Mouse (Mus musculus): ENCODE results near the gene Gm20509. TPM values are rescaled to one million over a fixed set of nuclear protein-coding genes. Genes with fewer than 3 reads are reported as not detected.
"Not testable (repeated sequence)": the region's sequence is repeated elsewhere in the genome, so short reads cannot be mapped to it uniquely, and the experiment has no call there.

The Gm20509 gene
- polyA plus RNA-seq, 1 experiment = not detected

DNA sequence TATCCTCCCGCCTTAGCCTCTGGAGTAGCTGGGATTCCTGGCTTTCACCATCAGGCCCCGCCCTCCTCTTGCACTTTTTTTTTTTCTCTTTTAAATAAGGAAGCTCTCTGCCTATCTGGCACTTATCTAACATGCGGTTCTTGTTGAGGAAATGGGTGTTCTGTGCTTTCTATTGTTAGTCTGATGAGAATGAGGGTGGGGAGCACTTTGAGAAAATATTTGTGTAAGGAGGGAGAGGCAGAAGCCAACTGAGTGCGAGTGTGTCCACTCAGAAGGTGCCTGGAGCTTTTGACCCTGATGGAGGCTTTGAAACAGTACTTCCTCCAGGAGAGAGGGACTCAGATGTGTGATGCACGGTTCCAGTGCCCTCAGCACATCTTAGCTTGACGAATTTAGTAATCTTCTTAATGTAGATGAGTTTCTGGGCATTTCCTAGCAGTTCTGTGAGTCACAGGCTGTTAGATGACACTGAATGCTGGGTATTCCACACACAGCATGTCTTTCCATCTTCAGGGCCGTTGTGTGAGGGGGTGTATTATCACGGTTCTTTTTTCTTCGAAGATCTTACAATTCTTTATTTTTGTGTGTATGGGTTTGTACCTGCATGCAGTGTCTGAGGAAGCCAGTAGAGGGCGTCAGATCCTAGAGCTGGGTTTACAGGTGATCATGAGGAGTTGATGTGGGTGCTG, 31.2 kb upstream of the Gm20509 start:
- WGBS = 76% methylated on average over 10 of the region's 10 CpGs
- H3K36me3 ChIP-seq (ENCODE audit: control insufficient read depth, insufficient read depth, low read length) = no peaks in the 10 kb centered on the region
- TF ChIP-seq CTCF (conservative IDR thresholded peaks at IDR 0.05; ENCODE audit: insufficient read depth, insufficient read length, low read depth, low read length) = no peak
- no peak overlapping the region for H3K27ac ChIP-seq (ENCODE audit: insufficient read depth, low read depth, low read length)
- peaks cover 6% of the 10 kb centered on the region; the same call in 1 of the 2 replicates for H3K4me1 ChIP-seq (ENCODE audit: control insufficient read depth, insufficient read depth, low read length)
- no peak overlapping the region for H3K4me3 ChIP-seq (ENCODE audit: insufficient read depth, low read depth, low read length)
- H3K27me3 ChIP-seq (replicated peaks; ENCODE audit: control insufficient read depth, insufficient read depth, low read length) = no peaks in the 10 kb centered on the region
- peak; percentile 52 for DNase-seq

DNA sequence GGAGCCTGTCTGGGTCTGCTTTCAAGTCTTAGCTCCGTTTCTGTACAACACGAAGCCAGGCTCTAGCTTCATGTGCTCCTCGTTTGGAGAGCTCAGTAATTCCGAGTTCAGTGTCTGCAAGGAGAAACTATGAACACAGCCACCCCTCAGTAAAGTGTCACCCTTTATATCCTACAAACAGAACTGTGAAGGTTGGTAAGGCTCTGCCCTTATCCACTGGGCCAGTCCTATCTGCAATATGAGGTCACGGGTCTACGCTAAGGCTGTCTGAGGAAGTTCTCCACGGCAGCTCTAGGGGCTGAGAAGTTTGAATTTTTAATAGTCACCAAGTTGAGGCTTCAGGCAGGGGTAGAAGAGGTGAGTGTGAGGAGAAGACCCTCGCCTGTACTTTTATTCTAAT, 29.8 kb upstream of the Gm20509 start:
- peaks cover 6% of the 10 kb centered on the region; the same call in 1 of the 2 replicates for H3K4me1 ChIP-seq (ENCODE audit: control insufficient read depth, insufficient read depth, low read length)
- DNase-seq = no peak
- H3K36me3 ChIP-seq (ENCODE audit: control insufficient read depth, insufficient read depth, low read length) = no peaks in the 10 kb centered on the region
- H3K27ac ChIP-seq (ENCODE audit: insufficient read depth, low read depth, low read length) = no peak overlapping the region
- no peaks in the 10 kb centered on the region for H3K27me3 ChIP-seq (replicated peaks; ENCODE audit: control insufficient read depth, insufficient read depth, low read length)
- WGBS = 83% methylated on average over 8 of the region's 8 CpGs
- TF ChIP-seq POLR2A (IDR thresholded peaks at IDR 0.05; ENCODE audit: low read depth, low read length) = no peak
- TF ChIP-seq CTCF (conservative IDR thresholded peaks at IDR 0.05; ENCODE audit: insufficient read depth, insufficient read length, low read depth, low read length) = no peak
- no peak overlapping the region for H3K4me3 ChIP-seq (ENCODE audit: insufficient read depth, low read depth, low read length)

DNA sequence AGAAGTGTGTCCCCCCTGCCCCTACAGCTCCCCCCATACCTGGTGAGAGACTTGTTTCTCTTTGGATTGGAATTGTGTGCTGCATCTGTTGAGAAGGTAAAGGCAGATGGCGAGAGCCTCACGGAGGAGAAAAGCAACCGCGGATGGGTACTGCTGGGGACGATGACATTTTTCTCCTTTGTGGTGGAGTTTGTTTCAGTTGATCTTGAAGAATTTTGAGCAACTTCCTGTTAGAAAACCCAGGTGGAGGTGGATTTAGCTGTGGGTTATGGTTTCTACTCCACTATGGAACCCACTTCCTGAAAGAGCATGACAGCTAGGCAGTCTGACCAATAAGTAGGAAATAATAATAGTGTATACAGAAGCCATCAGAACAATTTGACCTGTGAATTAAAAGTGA, 29.1 kb upstream of the Gm20509 start:
- Histone ChIP-seq H3K27ac (ENCODE audit: insufficient read depth, low read depth, low read length) (no peak overlapping the region), H3K4me3 (ENCODE audit: insufficient read depth, low read depth, low read length) (no peak overlapping the region)
- 80% methylated on average over 5 of the region's 5 CpGs for WGBS

DNA sequence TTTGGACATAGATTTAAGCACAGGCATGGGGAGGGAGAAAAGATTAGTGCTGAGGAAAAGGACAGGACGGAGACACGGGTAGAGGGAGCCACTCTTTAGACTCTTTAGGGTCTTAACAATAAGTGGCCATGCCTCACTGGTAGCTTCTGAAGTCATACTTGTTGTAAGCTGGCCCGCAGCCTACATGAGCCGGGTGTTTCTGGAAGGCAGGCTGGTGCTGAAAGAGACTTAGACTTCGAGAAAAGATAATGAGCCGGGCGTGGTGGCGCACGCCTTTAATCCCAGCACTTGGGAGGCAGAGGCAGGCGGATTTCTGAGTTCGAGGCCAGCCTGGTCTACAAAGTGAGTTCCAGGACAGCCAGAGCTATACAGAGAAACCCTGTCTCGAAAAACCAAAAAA, 22.9 kb upstream of the Gm20509 start:
- not testable (repeated sequence) for DNase-seq

More for the DNA sequence above, 29.1 kb upstream of the Gm20509 start:
- no peak for TF ChIP-seq CTCF (conservative IDR thresholded peaks at IDR 0.05; ENCODE audit: insufficient read depth, insufficient read length, low read depth, low read length)
- TF ChIP-seq POLR2A (IDR thresholded peaks at IDR 0.05; ENCODE audit: low read depth, low read length) = no peak
- H3K36me3 ChIP-seq (ENCODE audit: control insufficient read depth, insufficient read depth, low read length) = no peaks in the 10 kb centered on the region
- no peaks in the 10 kb centered on the region for H3K27me3 ChIP-seq (replicated peaks; ENCODE audit: control insufficient read depth, insufficient read depth, low read length)
- no peak for DNase-seq
- peaks cover under 1% of the 10 kb centered on the region; the same call in 1 of the 2 replicates for H3K4me1 ChIP-seq (ENCODE audit: control insufficient read depth, insufficient read depth, low read length)

DNA sequence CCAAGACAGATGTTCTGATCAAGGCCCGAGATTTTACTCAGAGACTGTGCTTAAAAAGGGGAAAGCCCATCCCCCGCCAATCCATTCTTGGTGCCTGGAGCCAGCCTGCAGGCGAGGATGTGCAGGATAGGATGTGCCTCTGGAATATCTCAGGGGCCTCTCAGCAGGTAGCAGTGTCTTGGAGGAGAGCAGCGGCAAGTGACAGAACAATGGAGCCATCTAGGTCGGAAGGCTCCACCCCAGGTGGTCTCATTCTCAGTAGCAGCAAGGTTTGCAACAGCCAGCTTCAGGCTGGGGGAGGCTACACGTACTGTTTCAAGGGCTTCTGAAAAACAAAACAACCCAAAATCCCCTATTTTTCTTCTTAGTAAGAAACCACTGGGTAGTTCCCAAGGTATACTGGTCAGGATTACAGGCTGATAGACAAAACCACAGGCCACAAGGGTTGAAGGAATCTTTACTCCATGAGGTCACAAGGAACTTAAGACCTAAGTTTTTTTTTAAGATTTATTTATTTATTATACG, 22.4 kb upstream of the Gm20509 start:
- TF ChIP-seq CTCF (conservative IDR thresholded peaks at IDR 0.05; ENCODE audit: insufficient read depth, insufficient read length, low read depth, low read length) (no peak), POLR2A (IDR thresholded peaks at IDR 0.05; ENCODE audit: low read depth, low read length) (no peak)
- WGBS = 75% methylated on average over 7 of the region's 7 CpGs
- H3K27ac ChIP-seq (ENCODE audit: insufficient read depth, low read depth, low read length) = no peak overlapping the region
- H3K4me1 ChIP-seq (ENCODE audit: control insufficient read depth, insufficient read depth, low read length) = no peaks in the 10 kb centered on the region
- no peaks in the 10 kb centered on the region for H3K36me3 ChIP-seq (ENCODE audit: control insufficient read depth, insufficient read depth, low read length)
- no peak for DNase-seq
- no peaks in the 10 kb centered on the region for H3K27me3 ChIP-seq (replicated peaks; ENCODE audit: control insufficient read depth, insufficient read depth, low read length)
- H3K4me3 ChIP-seq (ENCODE audit: insufficient read depth, low read depth, low read length) = no peak overlapping the region

More for the DNA sequence above, 22.9 kb upstream of the Gm20509 start:
- H3K4me3 ChIP-seq (ENCODE audit: insufficient read depth, low read depth, low read length); H3K36me3 ChIP-seq (ENCODE audit: control insufficient read depth, insufficient read depth, low read length); H3K27me3 ChIP-seq (replicated peaks; ENCODE audit: control insufficient read depth, insufficient read depth, low read length); H3K27ac ChIP-seq (ENCODE audit: insufficient read depth, low read depth, low read length); H3K4me1 ChIP-seq (ENCODE audit: control insufficient read depth, insufficient read depth, low read length): not testable (repeated sequence)
- WGBS = 90% methylated on average over 11 of the region's 12 CpGs

DNA sequence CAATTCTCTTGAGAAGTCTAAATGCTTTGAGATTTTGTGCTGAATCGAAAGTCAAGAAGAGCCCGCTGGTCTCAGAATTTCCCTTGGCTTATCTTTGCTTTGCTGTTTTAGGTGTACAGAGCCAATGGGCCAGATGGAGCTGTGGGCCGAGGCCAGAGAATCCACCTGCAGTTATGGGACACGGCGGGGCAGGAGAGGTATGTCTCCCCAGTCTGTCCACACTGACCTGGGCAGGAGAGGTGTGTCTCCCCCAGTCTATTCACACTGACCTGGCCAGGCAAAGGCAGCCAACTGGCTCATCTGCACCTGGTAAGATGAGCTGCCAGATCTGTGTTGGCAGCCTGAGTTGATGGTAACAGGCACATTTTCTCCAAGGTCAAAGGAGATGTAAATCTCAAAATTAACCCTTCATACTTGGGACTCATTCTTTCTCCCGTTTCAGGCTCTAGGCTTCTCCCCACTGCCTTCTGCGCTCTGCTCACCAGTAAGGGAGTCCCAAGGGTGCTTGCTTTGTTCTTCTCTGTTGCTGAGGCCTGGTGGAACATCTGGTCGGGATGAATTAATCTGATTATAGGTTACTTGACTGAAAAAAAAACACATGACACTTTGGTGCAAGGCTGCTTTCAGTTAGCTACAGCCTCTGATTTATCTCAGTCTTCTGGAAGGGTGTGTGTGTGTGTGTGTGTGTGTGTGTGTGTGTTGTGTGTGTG, 19.8 kb upstream of the Gm20509 start:
- TF ChIP-seq POLR2A (IDR thresholded peaks at IDR 0.05; ENCODE audit: low read depth, low read length) (no peak), CTCF (conservative IDR thresholded peaks at IDR 0.05; ENCODE audit: insufficient read depth, insufficient read length, low read depth, low read length) (no peak)
- Histone ChIP-seq H3K4me3 (ENCODE audit: insufficient read depth, low read depth, low read length) (no peak overlapping the region), H3K27ac (ENCODE audit: insufficient read depth, low read depth, low read length) (no peak overlapping the region), H3K36me3 (ENCODE audit: control insufficient read depth, insufficient read depth, low read length) (no peaks in the 10 kb centered on the region), H3K27me3 (replicated peaks; ENCODE audit: control insufficient read depth, insufficient read depth, low read length) (no peaks in the 10 kb centered on the region), H3K4me1 (ENCODE audit: control insufficient read depth, insufficient read depth, low read length) (no peaks in the 10 kb centered on the region)
- WGBS = 86% methylated on average over 8 of the region's 8 CpGs
- DNase-seq = no peak

DNA sequence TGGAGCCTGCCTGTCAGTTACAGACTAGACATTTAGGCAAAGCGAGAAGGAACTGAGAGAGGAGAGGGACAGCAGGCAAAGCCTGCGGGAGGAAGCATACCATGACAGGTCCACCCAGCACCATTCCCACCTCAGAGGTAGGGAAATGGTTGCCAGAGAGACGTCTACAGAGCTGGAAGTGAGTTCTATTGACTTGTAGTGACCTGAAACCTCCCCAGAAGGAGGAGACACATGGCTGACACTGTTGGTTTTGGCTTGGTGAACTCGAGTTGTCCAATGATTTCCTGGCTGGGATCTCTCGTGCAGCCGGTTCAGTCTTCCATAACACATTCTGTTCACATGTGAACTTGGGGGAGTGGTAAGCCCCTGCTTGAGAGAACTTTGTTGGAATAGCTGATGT, 18.3 kb upstream of the Gm20509 start:
- WGBS = 43% methylated on average over 6 of the region's 6 CpGs
- no peaks in the 10 kb centered on the region for H3K4me1 ChIP-seq (ENCODE audit: control insufficient read depth, insufficient read depth, low read length)
- TF ChIP-seq CTCF (conservative IDR thresholded peaks at IDR 0.05; ENCODE audit: insufficient read depth, insufficient read length, low read depth, low read length) = no peak
- no peak for TF ChIP-seq POLR2A (IDR thresholded peaks at IDR 0.05; ENCODE audit: low read depth, low read length)

More for the DNA sequence above, 18.3 kb upstream of the Gm20509 start:
- no peaks in the 10 kb centered on the region for H3K27me3 ChIP-seq (replicated peaks; ENCODE audit: control insufficient read depth, insufficient read depth, low read length)
- DNase-seq = no peak
- no peaks in the 10 kb centered on the region for H3K36me3 ChIP-seq (ENCODE audit: control insufficient read depth, insufficient read depth, low read length)
- H3K27ac ChIP-seq (ENCODE audit: insufficient read depth, low read depth, low read length) = no peak overlapping the region
- no peak overlapping the region for H3K4me3 ChIP-seq (ENCODE audit: insufficient read depth, low read depth, low read length)

Measured in kidney, adult 2 months (tissue).